8 mouse cellular contexts compared by ENCODE assay signal in the genomic region with DNA sequence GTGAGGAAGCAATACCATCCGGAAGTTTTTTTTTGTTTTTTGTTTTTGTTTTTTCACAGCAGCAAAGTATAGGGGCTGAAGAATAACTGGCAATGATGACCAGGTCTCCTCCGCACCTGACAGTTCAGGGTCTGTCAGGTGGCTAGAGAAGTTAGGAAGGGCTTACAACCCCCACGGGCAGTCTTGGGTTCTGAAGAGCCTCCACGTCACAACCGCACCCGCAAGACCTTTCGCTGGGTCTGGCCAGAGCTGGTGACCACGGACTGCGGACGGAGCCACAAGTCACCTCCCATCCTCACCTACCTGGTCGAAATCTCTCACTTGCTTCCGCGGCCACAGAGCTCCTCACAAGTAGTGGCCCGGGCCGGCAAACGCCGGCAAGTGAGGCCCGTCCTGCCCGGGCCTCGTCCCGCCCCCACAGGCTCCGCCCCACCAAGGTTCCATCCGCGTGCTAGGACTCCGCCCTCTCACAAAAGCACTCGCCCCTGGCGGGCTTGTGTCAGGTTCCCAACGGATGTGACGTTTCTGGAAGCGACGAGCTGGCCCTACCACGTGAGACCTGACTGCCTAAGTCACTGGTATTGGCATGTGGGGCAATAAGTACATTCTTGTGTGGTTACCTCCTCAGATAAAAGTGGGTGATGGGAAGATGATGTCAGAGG. TPM values are rescaled to one million over a fixed set of nuclear protein-coding genes. Genes with fewer than 3 reads are reported as not detected.
DNase-seq lines count a peak whose midpoint lies in the region; ATAC-seq and TF ChIP-seq lines count a peak whose summit lies in the region.

TSS of gene Ubl4a (minus strand) at position 331 of the 662 bp plus-strand sequence.
TSS of gene Slc10a3 (minus strand) at position 462 of the 662 bp plus-strand sequence.

- peak; percentile 78; the same call in 1 of the 2 replicates for TF ChIP-seq POLR2A in lung, adult 2 months (IDR thresholded peaks at IDR 0.05; ENCODE audit: borderline replicate concordance, extremely low read depth, low read depth, low read length)

- peak within 1 kb of the TSS; percentile 53 for H3K4me2 ChIP-seq in forebrain, postnatal 0 days (ENCODE audit: low read depth)
- H3K4me2 ChIP-seq in neural tube, embryonic 15.5 days = peak within 1 kb of the TSS; percentile 62

- TF ChIP-seq CTCF in forebrain, postnatal 0 days (IDR thresholded peaks at IDR 0.05; ENCODE audit: low read depth) = no peak
- TF ChIP-seq CTCF in layer of hippocampus, adult 2 months (conservative IDR thresholded peaks at IDR 0.05) = no peak
- no peak for TF ChIP-seq CTCF in lung, adult 2 months (IDR thresholded peaks at IDR 0.05; ENCODE audit: insufficient read depth, low read length)

- intact Hi-C loops in heart, postnatal 36 days (cut with DNase I) = no loop called here

- peak; percentile 96 for DNase-seq in MEL-GATA-1-ER (ENCODE audit: extremely low read depth, low read depth)
- DNase-seq in cerebellum, adult 8-10 months = peak; percentile 68
- DNase-seq in forebrain, postnatal 0 days = peak; percentile 90
- DNase-seq in heart, postnatal 36 days = peak; percentile 81 to 82
- DNase-seq in layer of hippocampus, adult 2 months (ENCODE audit: low spot score in 2 of 2) = peak; percentile 78 to 88
- DNase-seq in lung, adult 2 months = peak; percentile 82
- peak; percentile 75 to 83 for DNase-seq in thymus, adult 18-20 months

- H3K9ac ChIP-seq in forebrain, postnatal 0 days = peak within 1 kb of the TSS; percentile 46
- H3K9ac ChIP-seq in neural tube, embryonic 15.5 days (replicated peaks) = peak within 1 kb of the TSS; percentile 45

- no peaks in the 10 kb centered on the region for H3K36me3 ChIP-seq in forebrain, postnatal 0 days (ENCODE audit: insufficient read depth)
- H3K36me3 ChIP-seq in neural tube, embryonic 15.5 days = no peaks in the 10 kb centered on the region

- no peak within 1 kb of the TSS for H3K27ac ChIP-seq in forebrain, postnatal 0 days (ENCODE audit: low read depth, low read length)
- H3K27ac ChIP-seq in layer of hippocampus, adult 2 months = peak within 1 kb of the TSS; percentile 59; the same call in 1 of the 2 replicates
- 0 out of 2 replicates have a peak within 1 kb of the TSS, but pooled peaks have one; percentile 23 for H3K27ac ChIP-seq in neural tube, embryonic 15.5 days (replicated peaks)

- peak within 1 kb of the TSS; percentile 40 for H3K4me3 ChIP-seq in forebrain, postnatal 0 days (ENCODE audit: low read depth, low read length)
- peak within 1 kb of the TSS; percentile 63 for H3K4me3 ChIP-seq in layer of hippocampus, adult 2 months
- H3K4me3 ChIP-seq in lung, adult 2 months (replicated peaks; ENCODE audit: extremely low read depth, low read depth, low read length) = peak within 1 kb of the TSS; percentile 73
- peak within 1 kb of the TSS; percentile 48 for H3K4me3 ChIP-seq in neural tube, embryonic 15.5 days (replicated peaks)

- ATAC-seq in forebrain, postnatal 0 days = peak; percentile 96
- ATAC-seq in neural tube, embryonic 15.5 days (ENCODE audit: low FRiP score) = peak; percentile 91

- H3K27me3 ChIP-seq in forebrain, postnatal 0 days (ENCODE audit: insufficient read depth, low read length) = no peaks in the 10 kb centered on the region
- no peaks in the 10 kb centered on the region for H3K27me3 ChIP-seq in neural tube, embryonic 15.5 days (replicated peaks)

- 34% methylated on average over 32 of the region's 32 CpGs for WGBS in forebrain, postnatal 0 days
- WGBS in lung, adult 2 months = 29% methylated on average over 32 of the region's 32 CpGs
- WGBS in neural tube, embryonic 15.5 days = 31% methylated on average over 32 of the region's 32 CpGs

- no peaks in the 10 kb centered on the region for H3K4me1 ChIP-seq in forebrain, postnatal 0 days (ENCODE audit: insufficient read depth)
- peaks cover 2% of the 10 kb centered on the region; the same call in 1 of the 2 replicates for H3K4me1 ChIP-seq in lung, adult 2 months (ENCODE audit: control insufficient read depth, insufficient read depth, low read length)
- peaks cover 9% of the 10 kb centered on the region for H3K4me1 ChIP-seq in neural tube, embryonic 15.5 days

- no peaks in the 10 kb centered on the region for H3K9me3 ChIP-seq in forebrain, postnatal 0 days (ENCODE audit: low read length)
- no peaks in the 10 kb centered on the region for H3K9me3 ChIP-seq in neural tube, embryonic 15.5 days (replicated peaks)

RNA-seq across cellular contexts. Expression of gene Ubl4a, which starts in this region (rescaled TPM):
- 39.5 and 47.0 TPM in 2 replicates for total RNA-seq in forebrain, postnatal 0 days (2014; rRNA removed)
- polyA plus RNA-seq in forebrain, postnatal 0 days (2015; fragmentation: Nextera tagmentation; extraction: Ambion mirVana) = 73.9 and 77.4 TPM in 2 replicates
- 10 to 100 TPM; 67.7 to 70.3 TPM for total RNA-seq in heart, postnatal 36 days (2021)
- 10 to 100 TPM; 61.1 to 65.1 TPM for total RNA-seq in layer of hippocampus, adult 2 months (2021)
- 25.6 and 32.0 TPM in 2 replicates for polyA plus RNA-seq in lung, adult 2 months (2012; rRNA removed)
- polyA plus RNA-seq in neural tube, embryonic 15.5 days (2015; fragmentation: Nextera tagmentation; extraction: Ambion mirVana) = 65.9 and 68.3 TPM in 2 replicates

RNA-seq across cellular contexts. Expression of gene Slc10a3, which starts in this region (rescaled TPM):
- total RNA-seq in forebrain, postnatal 0 days (2014; rRNA removed) = 6.5 and 6.6 TPM in 2 replicates
- polyA plus RNA-seq in forebrain, postnatal 0 days (2015; fragmentation: Nextera tagmentation; extraction: Ambion mirVana) = 4.6 and 4.8 TPM in 2 replicates
- total RNA-seq in heart, postnatal 36 days (2021) = 1 to 10 TPM; 4.9 to 5.7 TPM
- 1 to 10 TPM; 2.8 to 3.1 TPM for total RNA-seq in layer of hippocampus, adult 2 months (2021)
- 20.3 and 23.5 TPM in 2 replicates for polyA plus RNA-seq in lung, adult 2 months (2012; rRNA removed)
- polyA plus RNA-seq in neural tube, embryonic 15.5 days (2015; fragmentation: Nextera tagmentation; extraction: Ambion mirVana) = 8.9 and 9.5 TPM in 2 replicates
